Comparison of ENCODE assay signal across 21 mouse cellular contexts in the genomic region with DNA sequence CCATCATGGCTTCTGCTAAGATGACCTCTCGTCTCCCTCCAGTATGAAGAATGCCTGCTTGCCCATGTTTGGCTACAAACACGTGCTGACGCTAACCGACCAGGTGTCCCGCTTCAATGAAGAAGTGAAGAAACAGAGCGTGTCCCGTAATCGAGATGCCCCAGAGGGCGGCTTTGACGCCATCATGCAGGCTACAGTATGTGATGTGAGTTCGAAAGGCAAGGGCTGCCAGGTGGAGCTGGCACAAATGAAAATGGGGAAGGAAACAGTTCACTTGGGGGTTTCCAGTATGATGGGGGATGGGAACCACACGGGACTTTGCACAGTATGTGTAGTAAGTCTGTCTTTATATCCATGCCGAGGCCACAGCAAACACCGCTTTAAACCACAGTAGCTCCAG. TPM values are rescaled to one million over a fixed set of nuclear protein-coding genes. Genes with fewer than 3 reads are reported as not detected.
A peak's percentile ranks its signal among the peaks of the same experiment; 100 is the strongest.
DNase-seq lines count a peak whose midpoint lies in the region; ATAC-seq and TF ChIP-seq lines count a peak whose summit lies in the region.
"Had no signal": no experiment of that assay in that cellular context is flagged by ENCODE, and none has a peak within 500 bp of the region (broad histone marks: within the 10 kb centered on the region; RNA-seq: fewer than 3 reads in every experiment).

No protein-coding gene starts in this region.

- 93% methylated on average over 14 of the region's 14 CpGs for WGBS in limb, embryonic 10.5 days

- no peak overlapping the region for H3K4me3 ChIP-seq in gastrocnemius, adult 2 months
- no peak overlapping the region for H3K4me3 ChIP-seq in limb, embryonic 10.5 days
- H3K4me3 ChIP-seq: embryonic facial prominence, embryonic 12.5 days; heart, embryonic 10.5 days had no signal

- H3K36me3 ChIP-seq in limb, embryonic 10.5 days: no peaks in the 10 kb centered on the region
- H3K36me3 ChIP-seq: embryonic facial prominence, embryonic 12.5 days had no signal

- ATAC-seq in CD4-positive, CD25-positive, alpha-beta regulatory T cell, adult 4 months: no peak
- peak; percentile 78 for ATAC-seq in megakaryocyte progenitor cell, adult 5-6 weeks (replicated peaks; ENCODE audit: poor library complexity)
- ATAC-seq: hindbrain, embryonic 16.5 days; Patski had no signal

- H3K9me3 ChIP-seq in limb, embryonic 10.5 days (replicated peaks): no peaks in the 10 kb centered on the region
- H3K9me3 ChIP-seq: embryonic facial prominence, embryonic 12.5 days; heart, embryonic 10.5 days had no signal

- no peak overlapping the region for H3K27ac ChIP-seq in gastrocnemius, adult 2 months
- H3K27ac ChIP-seq in limb, embryonic 10.5 days: no peak overlapping the region
- H3K27ac ChIP-seq: embryonic facial prominence, embryonic 12.5 days; heart, embryonic 10.5 days; macrophage had no signal

- no peak for TF ChIP-seq CTCF in gastrocnemius, adult 2 months (IDR thresholded peaks at IDR 0.05)

- DNase-seq in CD4-positive, CD25-positive, alpha-beta regulatory T cell, adult 2 months (ENCODE audit: low read depth, low spot score): peak; percentile 34
- peak; percentile 36 for DNase-seq in T-cell, adult 2 months (ENCODE audit: low spot score)
- DNase-seq in spleen, postnatal 36 days (ENCODE audit: low spot score in 2 of 2): peak; percentile 89 to 93
- DNase-seq in gastrocnemius, adult 2 months: no peak
- no peak for DNase-seq in limb, embryonic 10.5 days (ENCODE audit: low spot score)
- no peak for DNase-seq in embryo, embryonic 9.5 days (ENCODE audit: extremely low spot score)
- DNase-seq: adrenal gland, postnatal 25 days; cerebellum, adult 2 months; gastrocnemius, postnatal 25 days; heart, postnatal 14 days; kidney, adult 18-20 months; kidney, postnatal 14 days; midbrain, embryonic 14.5 days; right cerebral cortex, adult 18-20 months had no signal

- no peaks in the 10 kb centered on the region for H3K27me3 ChIP-seq in limb, embryonic 10.5 days (ENCODE audit: low read depth, poor library complexity, severe bottlenecking)
- H3K27me3 ChIP-seq: embryonic facial prominence, embryonic 12.5 days; Patski had no signal

- no peaks in the 10 kb centered on the region; the same call in 1 of the 2 replicates for H3K4me1 ChIP-seq in limb, embryonic 10.5 days
- H3K4me1 ChIP-seq: embryonic facial prominence, embryonic 12.5 days; heart, embryonic 10.5 days had no signal

- intact Hi-C loops in gastrocnemius, adult 2 months (cut with DNase I): no loop called here

RNA-seq across cellular contexts. Expression of a gene that starts 29.2 kb away (rescaled TPM):
- polyA plus RNA-seq in CD4-positive, CD25-positive, alpha-beta regulatory T cell, adult 4 months (2017; shearing (Covaris generic)): 10 to 100 TPM; 12.3 to 15.6 TPM
- 2.0 and 2.2 TPM in 2 replicates for total RNA-seq in megakaryocyte progenitor cell, adult 5-6 weeks (2015)
- total RNA-seq in megakaryocyte progenitor cell, adult 5-6 weeks (2017): 4.0 and 5.3 TPM in 2 replicates
- total RNA-seq in gastrocnemius, adult 2 months (2021): 1 to 10 TPM in 1 of 2 experiments, under 1 TPM in 1; 0.54 to 1.3 TPM
- 2.6 and 2.7 TPM in 2 replicates for polyA plus RNA-seq in limb, embryonic 10.5 days (2016; fragmentation: Nextera tagmentation; extraction: Ambion mirVana)

RNA-seq across cellular contexts. Expression of a gene that starts 48.5 kb away (rescaled TPM):
- polyA plus RNA-seq in CD4-positive, CD25-positive, alpha-beta regulatory T cell, adult 4 months (2017; shearing (Covaris generic)): under 1 TPM in 1 of 2 experiments, not detected in 1; 0.04 TPM
- not detected in 2 replicates for total RNA-seq in megakaryocyte progenitor cell, adult 5-6 weeks (2015)
- total RNA-seq in megakaryocyte progenitor cell, adult 5-6 weeks (2017): 0.07 TPM in 1 of 2 replicates, not detected in the other
- total RNA-seq in gastrocnemius, adult 2 months (2021): not detected
- polyA plus RNA-seq in limb, embryonic 10.5 days (2016; fragmentation: Nextera tagmentation; extraction: Ambion mirVana): not detected in 2 replicates
- polyA plus RNA-seq: macrophage; midbrain, embryonic 14.5 days had no signal

Comparison
In these comparisons a context has a peak if more than half of its experiments do, and no peak if none do; other contexts are left out.
1. DNase-seq: peak in CD4-positive, CD25-positive, alpha-beta regulatory T cell, adult 2 months (single experiment), T-cell, adult 2 months (single experiment) and spleen, postnatal 36 days (2 of 2); none in gastrocnemius, adult 2 months (single experiment), limb, embryonic 10.5 days (single experiment) and embryo, embryonic 9.5 days (single experiment).